Mouse (Mus musculus): ENCODE data around the gene Sar1b. TPM values are rescaled to one million over a fixed set of nuclear protein-coding genes. Genes with fewer than 3 reads are reported as not detected.

Gene Sar1b
- polyA plus RNA-seq, 1 experiment from 2014 or later = 146 TPM

- no peaks in the 10 kb centered on the region for H3K9me3 ChIP-seq (ENCODE audit: control insufficient read depth, low read length)
- no peak for DNase-seq (ENCODE audit: low spot score)
Observed at GRCm38 (mm10) chr11:51839973-51840372, 76.5 kb downstream of the Sar1b start.

GRCm38 (mm10) chr11:51840657-51841056 lies 77.2 kb downstream of the Sar1b start:
- Histone ChIP-seq H3K4me1 (replicated peaks; ENCODE audit: control insufficient read depth, insufficient read depth, low read length) (no peaks in the 10 kb centered on the region), H3K9me3 (ENCODE audit: control insufficient read depth, low read length) (no peaks in the 10 kb centered on the region), H3K9ac (ENCODE audit: low read depth, low read length) (no peak overlapping the region), H3K27ac (ENCODE audit: low read depth, low read length) (no peak overlapping the region), H3K4me2 (replicated peaks; ENCODE audit: low read depth, low read length) (no peak overlapping the region), H3K4me3 (ENCODE audit: low read depth, low read length) (no peak overlapping the region), H3K36me3 (ENCODE audit: control insufficient read depth, insufficient read depth, low read length) (no peaks in the 10 kb centered on the region), H3K27me3 (ENCODE audit: control insufficient read depth, insufficient read depth, low read length) (no peaks in the 10 kb centered on the region)
- WGBS = 90% methylated on average over 9 of the region's 9 CpGs
- DNase-seq (ENCODE audit: low spot score) (no peak), ATAC-seq (ENCODE audit: low FRiP score) (no peak)

More at GRCm38 (mm10) chr11:51839973-51840372, 76.5 kb downstream of the Sar1b start:
- Histone ChIP-seq H3K36me3 (ENCODE audit: control insufficient read depth, insufficient read depth, low read length) (no peaks in the 10 kb centered on the region), H3K27ac (ENCODE audit: low read depth, low read length) (no peak overlapping the region), H3K4me3 (ENCODE audit: low read depth, low read length) (no peak overlapping the region), H3K4me1 (replicated peaks; ENCODE audit: control insufficient read depth, insufficient read depth, low read length) (no peaks in the 10 kb centered on the region), H3K27me3 (ENCODE audit: control insufficient read depth, insufficient read depth, low read length) (no peaks in the 10 kb centered on the region), H3K4me2 (replicated peaks; ENCODE audit: low read depth, low read length) (no peak overlapping the region), H3K9ac (ENCODE audit: low read depth, low read length) (no peak overlapping the region)
- no peak for ATAC-seq (ENCODE audit: low FRiP score)
- WGBS = 87% methylated on average over 11 of the region's 11 CpGs

- Histone ChIP-seq H3K9me3 (ENCODE audit: control insufficient read depth, low read length) (no peaks in the 10 kb centered on the region), H3K4me1 (replicated peaks; ENCODE audit: control insufficient read depth, insufficient read depth, low read length) (no peaks in the 10 kb centered on the region), H3K4me2 (replicated peaks; ENCODE audit: low read depth, low read length) (no peak overlapping the region), H3K9ac (ENCODE audit: low read depth, low read length) (no peak overlapping the region), H3K4me3 (ENCODE audit: low read depth, low read length) (no peak overlapping the region), H3K27me3 (ENCODE audit: control insufficient read depth, insufficient read depth, low read length) (no peaks in the 10 kb centered on the region), H3K36me3 (ENCODE audit: control insufficient read depth, insufficient read depth, low read length) (no peaks in the 10 kb centered on the region), H3K27ac (ENCODE audit: low read depth, low read length) (no peak overlapping the region)
- WGBS = 80% methylated on average over 9 of the region's 9 CpGs
- no peak for DNase-seq (ENCODE audit: low spot score)
- ATAC-seq (ENCODE audit: low FRiP score) = no peak
Observed at GRCm38 (mm10) chr11:51841149-51841548, 77.7 kb downstream of the Sar1b start.

Other genes starting within 250 kb of the Sar1b start
- 10.1 and 13.2 TPM in 2 replicates for gene Phykpl, start 178.9 kb upstream of the Sar1b start, polyA plus RNA-seq (2014; fragmentation: Nextera tagmentation; extraction: Ambion mirVana)
- gene Hnrnpab, start 156.8 kb upstream of the Sar1b start, polyA plus RNA-seq (2014; fragmentation: Nextera tagmentation; extraction: Ambion mirVana) = 777 and 822 TPM in 2 replicates
- gene Nhp2, start 144.0 kb upstream of the Sar1b start, polyA plus RNA-seq (2014; fragmentation: Nextera tagmentation; extraction: Ambion mirVana) = 154 and 156 TPM in 2 replicates
- 42.5 and 43.7 TPM in 2 replicates for gene Rmnd5b, start 127.8 kb upstream of the Sar1b start, polyA plus RNA-seq (2014; fragmentation: Nextera tagmentation; extraction: Ambion mirVana)
- gene N4bp3, start 112.8 kb upstream of the Sar1b start, polyA plus RNA-seq (2014; fragmentation: Nextera tagmentation; extraction: Ambion mirVana) = 6.6 and 6.9 TPM in 2 replicates
- gene D930048N14Rik, start 112.7 kb upstream of the Sar1b start, polyA plus RNA-seq (2014; fragmentation: Nextera tagmentation; extraction: Ambion mirVana) = 0.73 and 1.2 TPM in 2 replicates
- gene 0610009B22Rik, start 74.8 kb upstream of the Sar1b start, polyA plus RNA-seq (2014; fragmentation: Nextera tagmentation; extraction: Ambion mirVana) = 108 and 110 TPM in 2 replicates
- gene Sec24a, start 53 bp upstream of the Sar1b start, polyA plus RNA-seq (2014; fragmentation: Nextera tagmentation; extraction: Ambion mirVana) = 12.7 and 16.1 TPM in 2 replicates
- 0.34 and 0.40 TPM in 2 replicates for gene Jade2, start 94.0 kb downstream of the Sar1b start, polyA plus RNA-seq (2014; fragmentation: Nextera tagmentation; extraction: Ambion mirVana)
- 111 and 134 TPM in 2 replicates for gene Cdkn2aipnl, start 204.0 kb downstream of the Sar1b start, polyA plus RNA-seq (2014; fragmentation: Nextera tagmentation; extraction: Ambion mirVana)
- 193 and 205 TPM in 2 replicates for gene Ube2b, start 237.1 kb downstream of the Sar1b start, polyA plus RNA-seq (2014; fragmentation: Nextera tagmentation; extraction: Ambion mirVana)
- 12.0 and 15.9 TPM in 2 replicates for gene Cdkl3, start 240.5 kb downstream of the Sar1b start, polyA plus RNA-seq (2014; fragmentation: Nextera tagmentation; extraction: Ambion mirVana)

All from hindbrain, embryonic 11.5 days (tissue).